Mouse (Mus musculus): ENCODE results near the gene Msrb3. TPM values are rescaled to one million over a fixed set of nuclear protein-coding genes. Genes with fewer than 3 reads are reported as not detected.

The Msrb3 gene
- 15.4 and 20.6 TPM in 2 replicates for polyA plus RNA-seq (2016; fragmentation: Nextera tagmentation; extraction: Ambion mirVana)

DNA sequence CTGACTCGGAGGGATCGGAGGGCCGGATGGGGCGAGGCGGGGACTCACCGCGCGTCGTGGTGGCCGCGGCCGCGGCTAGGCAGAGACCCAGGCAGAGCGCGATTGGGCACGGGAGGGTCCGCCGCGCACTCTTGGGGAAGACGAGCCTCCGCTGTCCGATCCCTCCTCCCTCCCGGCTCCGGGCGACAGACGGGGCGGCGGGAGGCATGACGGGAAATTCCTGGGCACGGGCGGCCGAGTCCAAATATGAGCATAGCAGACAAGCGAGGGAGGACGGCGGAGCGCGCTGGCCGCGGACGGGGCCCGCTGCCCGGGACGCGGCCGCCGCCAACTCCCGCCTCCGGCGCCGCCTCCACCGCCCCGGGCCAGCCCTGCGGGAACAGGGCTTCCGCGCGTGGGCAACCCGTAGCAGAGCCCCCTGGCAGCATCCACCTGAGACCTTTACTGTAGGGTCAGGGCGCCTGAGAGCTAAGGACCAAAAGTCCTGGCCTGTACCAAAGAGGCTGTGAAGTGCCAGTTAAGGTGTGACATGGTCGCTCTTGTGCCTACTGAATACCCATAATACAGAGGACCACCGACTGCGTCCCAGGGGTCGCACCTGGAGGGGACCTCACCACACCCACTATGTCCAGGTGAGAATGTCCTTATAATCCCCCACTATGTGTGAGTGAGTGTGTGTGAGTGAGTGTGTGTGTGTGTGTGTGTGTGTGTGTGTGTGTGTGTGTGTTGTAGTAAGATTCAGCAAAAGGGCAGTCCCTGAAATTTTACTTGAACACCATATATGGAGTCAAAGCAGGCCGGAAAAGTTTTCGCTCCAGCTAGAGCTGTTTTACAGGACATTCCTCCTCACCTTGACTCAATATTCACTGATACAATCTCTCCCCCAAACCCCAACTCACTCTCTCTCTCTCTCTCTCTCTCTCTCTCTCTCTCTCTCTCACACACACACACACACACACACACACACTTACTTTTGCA lies at the start of gene Msrb3:
Gene Msrb3, minus strand, starts transcription at position 317 of the 978 bp plus-strand sequence.
- Histone ChIP-seq H3K27me3 (ENCODE audit: insufficient read depth, poor library complexity, severe bottlenecking) (no peaks in the 10 kb centered on the region), H3K9me3 (no peaks in the 10 kb centered on the region), H3K4me1 (peaks cover 67% of the 10 kb centered on the region), H3K4me3 (peak within 1 kb of the TSS; percentile 87), H3K36me3 (peaks cover 9% of the 10 kb centered on the region), H3K27ac (peak within 1 kb of the TSS; percentile 98)
- DNase-seq (ENCODE audit: low spot score): peak; percentile 94
- WGBS: 2% methylated on average over 55 of the region's 64 CpGs

DNA sequence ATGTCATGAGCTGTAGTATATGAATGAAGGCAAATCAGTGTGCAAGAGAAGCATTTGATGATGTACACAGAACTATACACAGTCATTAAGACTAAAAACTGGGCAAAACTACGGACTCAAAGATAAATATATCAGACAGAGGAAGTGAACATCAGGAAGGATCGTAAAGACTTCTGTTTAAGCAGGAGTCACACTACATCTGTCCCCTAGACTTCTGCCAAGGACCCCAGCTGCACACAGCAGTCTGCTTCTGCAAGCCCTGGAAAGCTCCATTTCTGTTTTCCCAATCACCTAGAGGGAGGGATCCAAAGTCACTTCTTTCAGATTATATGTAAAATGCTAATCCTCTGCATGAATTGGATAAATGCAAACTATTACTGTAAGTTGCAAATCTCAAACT lies 49.6 kb upstream of the Msrb3 start:
- Histone ChIP-seq H3K4me3 (no peak overlapping the region), H3K36me3 (peaks cover 8% of the 10 kb centered on the region; the same call in 1 of the 2 replicates), H3K27ac (no peak overlapping the region), H3K4me1 (peaks cover 11% of the 10 kb centered on the region), H3K27me3 (ENCODE audit: insufficient read depth, poor library complexity, severe bottlenecking) (no peaks in the 10 kb centered on the region), H3K9me3 (no peaks in the 10 kb centered on the region)
- no peak for DNase-seq (ENCODE audit: low spot score)
- 63% methylated on average over 2 of the region's 2 CpGs for WGBS

- Histone ChIP-seq H3K27me3 (ENCODE audit: insufficient read depth, poor library complexity, severe bottlenecking) (no peaks in the 10 kb centered on the region), H3K9me3 (no peaks in the 10 kb centered on the region), H3K4me1 (peaks cover 9% of the 10 kb centered on the region), H3K36me3 (peaks cover 8% of the 10 kb centered on the region; the same call in 1 of the 2 replicates), H3K27ac (no peak overlapping the region), H3K4me3 (no peak overlapping the region)
- DNase-seq (ENCODE audit: low spot score): no peak
- 74% methylated on average over 2 of the region's 2 CpGs for WGBS
Observed at GRCm38 (mm10) chr10:120947842-120948241, 48.9 kb upstream of the Msrb3 start.

GRCm38 (mm10) chr10:120946847-120947246 lies 47.9 kb upstream of the Msrb3 start:
- peaks cover 8% of the 10 kb centered on the region; the same call in 1 of the 2 replicates for H3K36me3 ChIP-seq
- no peak for DNase-seq (ENCODE audit: low spot score)
- H3K4me3 ChIP-seq: no peak overlapping the region
- WGBS: 71% methylated on average over 5 of the region's 5 CpGs
- peaks cover 9% of the 10 kb centered on the region for H3K4me1 ChIP-seq
- no peaks in the 10 kb centered on the region for H3K9me3 ChIP-seq
- no peak overlapping the region for H3K27ac ChIP-seq
- no peaks in the 10 kb centered on the region for H3K27me3 ChIP-seq (ENCODE audit: insufficient read depth, poor library complexity, severe bottlenecking)

DNA sequence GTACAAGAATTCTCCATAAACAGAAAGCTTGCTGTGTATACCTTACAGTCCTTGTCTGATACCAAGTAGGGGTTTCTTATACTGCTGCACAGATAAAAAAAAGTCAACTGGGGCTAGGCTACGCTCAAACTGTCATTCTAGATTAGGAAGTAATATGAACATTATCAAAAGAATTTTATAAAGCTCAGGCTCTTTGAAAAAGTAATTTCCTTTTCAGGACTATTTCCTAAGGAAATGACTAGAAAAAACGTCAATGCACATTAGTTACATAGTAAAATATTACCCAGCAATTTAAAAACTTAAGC lies 40.0 kb upstream of the Msrb3 start:
- H3K4me3 ChIP-seq: no peak overlapping the region

DNA sequence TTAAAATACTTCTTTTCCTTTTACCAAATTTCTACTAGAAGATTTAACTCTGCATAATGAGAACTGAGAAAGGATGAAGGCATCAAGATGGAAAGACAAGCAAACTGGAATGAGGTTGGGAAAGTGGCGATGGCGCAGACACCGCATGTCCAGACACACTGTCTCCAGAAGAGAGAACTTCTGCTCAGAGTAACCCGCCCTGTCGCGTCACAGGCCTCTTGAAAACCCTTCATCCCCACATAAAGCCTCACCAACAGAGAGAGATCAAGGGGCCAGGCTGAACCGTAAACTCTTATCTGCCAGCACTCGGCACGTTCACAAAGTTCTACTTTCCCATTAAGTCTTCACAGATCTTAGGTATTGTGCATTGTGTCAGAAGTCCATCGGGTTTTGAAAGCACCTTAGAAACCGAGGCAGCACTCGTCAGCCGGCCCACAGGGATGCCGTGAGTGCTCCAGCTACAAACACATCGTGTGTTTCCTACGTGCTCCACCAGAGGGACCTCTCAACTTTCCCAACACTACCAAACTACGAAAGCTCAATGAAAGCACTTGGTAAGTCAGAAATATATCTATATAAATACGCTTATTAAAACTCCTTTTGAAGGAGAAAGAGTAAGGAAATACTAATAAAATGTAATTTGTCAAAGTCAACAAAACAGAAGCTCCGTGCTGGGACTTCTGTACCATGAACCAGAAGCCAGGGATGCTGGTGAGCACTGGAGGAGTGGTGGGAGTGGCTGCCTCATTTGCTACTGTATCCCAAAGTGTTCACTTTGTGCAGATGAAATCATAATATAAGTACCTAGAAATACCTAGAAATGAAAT lies 39.4 kb upstream of the Msrb3 start:
- DNase-seq (ENCODE audit: low spot score): no peak
- Histone ChIP-seq H3K27me3 (ENCODE audit: insufficient read depth, poor library complexity, severe bottlenecking) (no peaks in the 10 kb centered on the region), H3K4me3 (peak overlapping the region; percentile 12; the same call in 1 of the 2 replicates), H3K27ac (no peak overlapping the region), H3K4me1 (0 out of 2 replicates have a peak, but pooled peaks cover 4% of the 10 kb centered on the region), H3K9me3 (no peaks in the 10 kb centered on the region), H3K36me3 (no peaks in the 10 kb centered on the region)
- 42% methylated on average over 19 of the region's 19 CpGs for WGBS

More for the DNA sequence above, 40.0 kb upstream of the Msrb3 start:
- Histone ChIP-seq H3K4me1 (0 out of 2 replicates have a peak, but pooled peaks cover 4% of the 10 kb centered on the region), H3K36me3 (no peaks in the 10 kb centered on the region), H3K27me3 (ENCODE audit: insufficient read depth, poor library complexity, severe bottlenecking) (no peaks in the 10 kb centered on the region), H3K27ac (no peak overlapping the region), H3K9me3 (no peaks in the 10 kb centered on the region)
- 85% methylated on average over 2 of the region's 2 CpGs for WGBS
- DNase-seq (ENCODE audit: low spot score): no peak

- H3K36me3 ChIP-seq: peaks cover 34% of the 10 kb centered on the region
- no peak for DNase-seq (ENCODE audit: low spot score)
- WGBS: 74% methylated on average over 7 of the region's 7 CpGs
Observed at GRCm38 (mm10) chr10:120929536-120929935, 30.6 kb upstream of the Msrb3 start.

GRCm38 (mm10) chr10:120928183-120928582 lies 29.3 kb upstream of the Msrb3 start:
- WGBS: 84% methylated on average over 5 of the region's 5 CpGs
- H3K27me3 ChIP-seq (ENCODE audit: insufficient read depth, poor library complexity, severe bottlenecking): no peaks in the 10 kb centered on the region
- H3K27ac ChIP-seq: no peak overlapping the region

More at GRCm38 (mm10) chr10:120929536-120929935, 30.6 kb upstream of the Msrb3 start:
- H3K4me3 ChIP-seq: no peak overlapping the region
- H3K27me3 ChIP-seq (ENCODE audit: insufficient read depth, poor library complexity, severe bottlenecking): no peaks in the 10 kb centered on the region
- no peaks in the 10 kb centered on the region for H3K9me3 ChIP-seq
- H3K4me1 ChIP-seq: no peaks in the 10 kb centered on the region
- no peak overlapping the region for H3K27ac ChIP-seq

DNA sequence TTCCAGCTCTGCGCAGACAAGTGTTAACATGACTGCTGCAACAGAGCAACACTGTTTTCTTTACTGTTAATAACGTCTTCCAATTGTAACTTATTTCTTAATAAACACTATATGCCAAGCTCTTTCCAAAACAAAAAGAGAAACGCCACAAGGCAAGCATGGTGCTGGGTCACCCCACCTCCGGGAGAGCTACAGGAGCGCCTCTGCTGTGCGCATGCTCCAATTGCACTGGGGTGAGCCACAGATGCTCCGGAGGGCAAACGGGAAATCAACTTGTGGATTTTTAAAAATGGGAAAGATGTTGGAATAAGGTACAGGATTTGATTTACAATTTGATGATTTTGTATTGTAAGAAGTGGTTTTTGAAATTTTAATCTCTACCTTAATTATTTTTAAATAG lies 27.3 kb upstream of the Msrb3 start:
- H3K36me3 ChIP-seq: peaks cover 32% of the 10 kb centered on the region

More at GRCm38 (mm10) chr10:120928183-120928582, 29.3 kb upstream of the Msrb3 start:
- H3K36me3 ChIP-seq: peaks cover 34% of the 10 kb centered on the region
- no peak overlapping the region for H3K4me3 ChIP-seq
- no peaks in the 10 kb centered on the region for H3K9me3 ChIP-seq
- no peak for DNase-seq (ENCODE audit: low spot score)
- H3K4me1 ChIP-seq: no peaks in the 10 kb centered on the region

DNA sequence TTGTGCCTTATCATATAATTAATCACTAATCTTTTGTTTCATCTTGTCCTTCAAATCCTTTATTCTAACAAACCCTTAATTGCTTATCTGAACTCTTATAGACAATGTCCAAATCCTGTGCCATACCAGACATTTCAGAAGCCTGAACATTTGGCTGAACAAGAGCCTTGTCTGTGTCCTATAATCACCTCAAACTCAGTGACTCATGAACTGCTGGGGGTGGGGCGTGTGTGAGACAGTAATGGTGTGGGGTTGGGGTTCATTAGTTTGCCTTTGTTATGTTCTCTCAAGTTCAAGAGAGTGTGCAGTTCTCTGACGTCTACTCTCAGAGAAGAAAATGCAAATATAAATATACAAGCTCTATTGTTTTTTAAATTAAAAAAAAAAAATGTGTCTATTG lies 22.6 kb upstream of the Msrb3 start:
- Histone ChIP-seq H3K27ac (no peak overlapping the region), H3K4me3 (no peak overlapping the region), H3K36me3 (peaks cover 15% of the 10 kb centered on the region), H3K4me1 (no peaks in the 10 kb centered on the region), H3K9me3 (no peaks in the 10 kb centered on the region), H3K27me3 (ENCODE audit: insufficient read depth, poor library complexity, severe bottlenecking) (no peaks in the 10 kb centered on the region)
- DNase-seq (ENCODE audit: low spot score): no peak
- WGBS: 71% methylated on average over 2 of the region's 2 CpGs

More for the DNA sequence above, 27.3 kb upstream of the Msrb3 start:
- no peaks in the 10 kb centered on the region for H3K4me1 ChIP-seq
- H3K27ac ChIP-seq: no peak overlapping the region
- no peak for DNase-seq (ENCODE audit: low spot score)
- no peaks in the 10 kb centered on the region for H3K9me3 ChIP-seq
- 93% methylated on average over 8 of the region's 8 CpGs for WGBS
- H3K4me3 ChIP-seq: no peak overlapping the region
- no peaks in the 10 kb centered on the region for H3K27me3 ChIP-seq (ENCODE audit: insufficient read depth, poor library complexity, severe bottlenecking)

DNA sequence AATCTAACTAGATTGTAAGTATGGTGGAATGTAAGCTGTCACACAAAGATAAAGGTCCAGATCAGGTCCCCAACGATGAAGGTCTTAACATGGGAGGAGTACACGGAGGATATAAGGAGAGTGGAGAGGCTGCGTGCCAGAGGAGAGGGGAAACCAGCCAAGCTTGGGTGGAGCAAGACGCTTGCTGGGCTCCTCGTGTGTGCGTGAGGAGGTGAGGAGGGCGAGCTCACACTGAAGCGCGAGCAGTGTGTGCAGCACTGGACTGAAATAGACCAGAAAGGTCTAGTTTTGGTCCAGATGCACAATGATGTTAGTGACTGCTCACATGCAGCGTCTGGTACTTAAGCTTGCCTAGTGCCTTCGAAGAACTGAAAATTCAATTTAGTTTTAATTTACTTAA lies 21.7 kb upstream of the Msrb3 start:
- Histone ChIP-seq H3K4me3 (no peak overlapping the region), H3K4me1 (no peaks in the 10 kb centered on the region), H3K36me3 (peaks cover 9% of the 10 kb centered on the region), H3K27me3 (ENCODE audit: insufficient read depth, poor library complexity, severe bottlenecking) (no peaks in the 10 kb centered on the region), H3K27ac (no peak overlapping the region), H3K9me3 (no peaks in the 10 kb centered on the region)
- 80% methylated on average over 11 of the region's 11 CpGs for WGBS
- no peak for DNase-seq (ENCODE audit: low spot score)

DNA sequence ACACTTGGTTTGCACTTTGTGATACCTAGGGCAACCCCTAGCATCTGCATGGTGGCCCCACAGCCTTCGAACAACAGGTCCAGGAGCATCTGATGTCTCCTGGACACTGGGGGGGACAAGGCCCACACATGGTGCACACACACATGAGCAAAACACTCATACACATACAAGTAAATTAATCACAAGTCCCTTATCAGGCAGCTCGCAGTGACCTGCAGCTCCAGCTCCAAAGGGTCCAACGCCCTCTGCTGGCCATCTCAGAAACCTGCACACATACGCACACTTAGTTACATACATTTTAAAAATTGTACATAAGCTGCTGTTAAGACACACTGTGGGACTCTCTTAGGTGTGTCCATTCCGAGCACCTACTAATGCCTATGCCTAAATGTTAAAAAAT lies 17.3 kb upstream of the Msrb3 start:
- Histone ChIP-seq H3K27ac (no peak overlapping the region), H3K27me3 (ENCODE audit: insufficient read depth, poor library complexity, severe bottlenecking) (no peaks in the 10 kb centered on the region), H3K36me3 (no peaks in the 10 kb centered on the region), H3K4me3 (no peak overlapping the region), H3K4me1 (peaks cover 15% of the 10 kb centered on the region; the same call in 1 of the 2 replicates), H3K9me3 (no peaks in the 10 kb centered on the region)
- DNase-seq (ENCODE audit: low spot score): peak; percentile 72
- 81% methylated on average over 5 of the region's 5 CpGs for WGBS
